Mouse (Mus musculus) lung, embryonic 15.5 days (tissue): Measurements from ENCODE around the gene Slc26a10. TPM values are rescaled to one million over a fixed set of nuclear protein-coding genes. Genes with fewer than 3 reads are reported as not detected.

Experiments
- ATAC-seq: fragments of 200-750 bp; cut with Nextera tagmentation; 2 replicates; pipeline ENCODE4 v1.8.0; 2017; ENCODE audit warnings: moderate number of reproducible peaks, borderline replicate concordance; ENCODE audit not compliant: low FRiP score, low TSS enrichment; ENCODE audit errors: extremely low read depth
- H3K27ac ChIP-seq: fragments of 300-500 bp; sonication (generic); 2 replicates; pipeline ENCODE4 v1.5.1; 2015; ENCODE audit warnings: moderate library complexity, mild to moderate bottlenecking, inconsistent platforms
- H3K27me3 ChIP-seq: fragments of 300-500 bp; sonication (generic); 2 replicates; pipeline ENCODE4 v1.6.1; 2015; ENCODE audit warnings: inconsistent platforms
- H3K36me3 ChIP-seq: fragments of 300-500 bp; sonication (generic); 2 replicates; pipeline ENCODE4 v1.6.1; 2015; ENCODE audit warnings: inconsistent platforms
- H3K4me1 ChIP-seq: fragments of 300-500 bp; sonication (generic); 2 replicates; pipeline ENCODE4 v1.6.1; 2015; ENCODE audit warnings: inconsistent platforms
- H3K4me2 ChIP-seq: fragments of 300-500 bp; sonication (generic); 2 replicates; pipeline ENCODE4 v1.6.1; 2015; ENCODE audit warnings: inconsistent platforms, mild to moderate bottlenecking, moderate library complexity
- H3K4me3 ChIP-seq: fragments of 300-500 bp; sonication (generic); 2 replicates; pipeline ENCODE4 v1.5.1; 2015; ENCODE audit warnings: mild to moderate bottlenecking, inconsistent platforms
- H3K9ac ChIP-seq: fragments of 300-500 bp; sonication (generic); 2 replicates; pipeline ENCODE4 v1.6.1; 2015; ENCODE audit warnings: inconsistent platforms
- H3K9me3 ChIP-seq: fragments of 300-500 bp; sonication (generic); 2 replicates; pipeline ENCODE4 v1.6.1; 2016; ENCODE audit warnings: inconsistent platforms
- WGBS: fragments of 180-500 bp; shearing (Covaris S2); methylation state at CpG from one replicate; pipeline ENCODE4 v1.1.7; 2015; 5-methylcytosine and 5-hydroxymethylcytosine counted together
- polyA plus RNA-seq: library from polyadenylated mRNA; unstranded; fragments of >200 nt; fragmentation: Nextera tagmentation; extraction: Ambion mirVana; gene quantifications from 2 replicates; pipeline ENCODE4 v1.2.1, GENCODE M21; 2015

Gene Slc26a10
- polyA plus RNA-seq, 1 experiment from 2014 or later: 0.93 TPM

DNA sequence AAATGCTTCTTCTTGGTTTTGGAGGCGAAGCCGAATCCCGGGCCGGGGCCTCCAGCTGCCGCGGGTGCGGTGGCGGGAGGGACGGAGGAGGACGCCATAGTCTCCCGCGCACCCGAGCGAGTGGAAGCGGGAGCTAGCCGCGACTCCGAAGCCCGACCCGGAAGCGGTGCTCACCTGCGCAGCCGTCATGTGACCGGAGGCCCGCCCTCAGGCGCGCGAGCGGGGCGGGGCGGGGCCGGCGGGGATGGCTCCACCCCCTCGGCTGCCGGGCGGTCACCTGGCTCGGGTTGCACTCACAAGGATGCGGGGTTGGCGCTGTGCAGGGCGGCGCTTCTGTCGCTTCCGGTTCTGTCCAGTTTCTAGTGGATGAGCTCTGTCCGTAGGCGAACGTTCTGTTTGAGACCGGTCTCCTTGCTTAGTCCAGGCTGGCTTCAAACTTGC, 31.0 kb upstream of the Slc26a10 start, which contains the start of gene Pip4k2c:
Gene Pip4k2c, minus strand, starts transcription at position 172 of the 441 bp plus-strand sequence.
- Histone ChIP-seq H3K9me3 (no peaks in the 10 kb centered on the region), H3K4me1 (peaks cover 6% of the 10 kb centered on the region), H3K27me3 (no peaks in the 10 kb centered on the region), H3K4me3 (peak within 1 kb of the TSS; percentile 84), H3K4me2 (peak within 1 kb of the TSS; percentile 87), H3K36me3 (peaks cover 18% of the 10 kb centered on the region; the same call in 1 of the 2 replicates), H3K9ac (peak within 1 kb of the TSS; percentile 74), H3K27ac (peak within 1 kb of the TSS; percentile 52)
- peak; percentile 98 for ATAC-seq
- under 1% methylated on average over 46 of the region's 47 CpGs for WGBS

DNA sequence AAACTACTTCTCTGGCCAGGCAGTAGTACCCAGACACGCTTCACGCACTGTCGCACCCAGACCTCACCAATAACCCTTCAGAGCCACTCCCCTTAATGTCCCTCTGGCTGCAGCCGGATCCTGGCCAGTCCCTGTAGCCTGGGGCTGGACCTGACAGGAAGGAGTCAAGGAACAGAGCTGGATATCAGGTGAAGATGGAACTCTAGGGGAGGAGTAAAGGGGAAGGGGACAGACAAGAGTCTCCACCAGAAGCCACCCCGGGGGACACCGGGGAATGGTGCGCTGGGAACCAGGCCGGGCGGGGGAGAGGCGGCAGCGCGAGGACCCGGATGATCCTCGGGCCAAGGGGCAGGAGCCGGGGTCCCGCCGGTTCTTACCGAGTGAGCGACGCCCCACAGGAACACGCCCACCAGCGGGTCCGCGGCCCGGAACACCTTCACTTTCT, 30.5 kb upstream of the Slc26a10 start:
- H3K27ac ChIP-seq: peak overlapping the region; percentile 52
- peaks cover 6% of the 10 kb centered on the region for H3K4me1 ChIP-seq
- H3K4me2 ChIP-seq: peak overlapping the region; percentile 87
- no peaks in the 10 kb centered on the region for H3K9me3 ChIP-seq
- peak overlapping the region; percentile 84 for H3K4me3 ChIP-seq
- H3K27me3 ChIP-seq: no peaks in the 10 kb centered on the region
- WGBS: under 1% methylated on average over 25 of the region's 25 CpGs
- H3K9ac ChIP-seq: peak overlapping the region; percentile 74
- ATAC-seq: peak; percentile 53
- H3K36me3 ChIP-seq: peaks cover 19% of the 10 kb centered on the region; the same call in 1 of the 2 replicates

DNA sequence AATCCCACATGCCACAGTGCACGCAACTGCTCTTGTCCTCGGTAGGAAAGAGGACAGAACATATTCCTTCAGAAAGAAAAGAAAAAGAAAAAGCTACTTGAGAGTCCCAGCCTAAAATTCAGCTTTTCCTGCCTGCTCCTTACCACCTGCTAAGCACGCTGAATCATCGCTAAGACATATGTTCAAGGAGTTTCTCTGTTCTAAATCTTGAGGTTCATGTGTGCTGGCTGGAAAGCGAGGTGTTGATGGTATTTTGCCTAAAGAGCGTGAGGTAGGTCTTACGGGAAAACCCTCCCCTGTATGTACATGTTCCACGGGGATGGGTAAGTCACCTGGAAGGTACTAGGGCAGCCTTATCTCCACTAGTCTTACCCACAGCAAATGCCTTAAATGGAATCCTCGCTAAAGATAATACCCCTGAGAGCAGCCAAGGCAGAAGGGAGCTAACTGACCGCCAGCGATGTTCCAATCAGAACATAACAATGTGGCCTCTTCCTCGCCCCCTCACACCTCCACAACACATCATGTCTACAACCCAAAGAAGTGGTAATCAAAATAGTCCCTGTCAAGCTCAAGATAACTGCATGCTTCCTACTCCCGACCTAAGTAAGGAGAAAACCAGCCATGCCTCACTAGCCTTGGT, 29.6 kb upstream of the Slc26a10 start:
- no peak overlapping the region for H3K27ac ChIP-seq
- H3K9ac ChIP-seq: no peak overlapping the region
- peaks cover 22% of the 10 kb centered on the region; the same call in 1 of the 2 replicates for H3K36me3 ChIP-seq
- H3K4me1 ChIP-seq: peaks cover 13% of the 10 kb centered on the region
- WGBS: 80% methylated on average over 13 of the region's 13 CpGs
- no peak for ATAC-seq
- no peaks in the 10 kb centered on the region for H3K27me3 ChIP-seq
- no peaks in the 10 kb centered on the region for H3K9me3 ChIP-seq
- peak overlapping the region; percentile 87 for H3K4me2 ChIP-seq
- H3K4me3 ChIP-seq: peak overlapping the region; percentile 84; the same call in 1 of the 2 replicates

DNA sequence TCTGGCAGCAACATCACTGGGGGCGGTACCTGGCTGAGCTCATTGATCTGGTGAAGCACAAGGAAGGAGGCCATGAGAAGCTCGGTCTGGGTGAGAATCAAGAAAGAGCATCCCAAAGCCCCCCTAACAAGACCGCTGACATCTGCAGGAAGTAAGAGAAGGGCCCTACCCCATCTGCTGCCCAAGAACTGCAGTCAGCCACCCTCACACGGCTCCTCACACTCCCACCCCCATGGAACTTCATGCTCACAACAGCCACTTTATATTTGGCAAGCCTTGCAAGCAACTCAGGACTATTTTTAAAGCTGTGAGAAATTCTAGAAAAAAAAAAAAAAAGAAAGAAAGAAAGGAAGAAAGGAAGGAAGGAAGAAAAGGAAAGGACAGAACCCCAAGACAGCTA, 28.5 kb upstream of the Slc26a10 start:
- Histone ChIP-seq H3K27ac (no peak overlapping the region), H3K27me3 (no peaks in the 10 kb centered on the region), H3K4me3 (no peak overlapping the region), H3K4me1 (peaks cover 17% of the 10 kb centered on the region), H3K36me3 (peaks cover 24% of the 10 kb centered on the region; the same call in 1 of the 2 replicates), H3K4me2 (no peak overlapping the region), H3K9me3 (no peaks in the 10 kb centered on the region), H3K9ac (no peak overlapping the region)
- WGBS: 75% methylated on average over 4 of the region's 4 CpGs
- ATAC-seq: no peak

DNA sequence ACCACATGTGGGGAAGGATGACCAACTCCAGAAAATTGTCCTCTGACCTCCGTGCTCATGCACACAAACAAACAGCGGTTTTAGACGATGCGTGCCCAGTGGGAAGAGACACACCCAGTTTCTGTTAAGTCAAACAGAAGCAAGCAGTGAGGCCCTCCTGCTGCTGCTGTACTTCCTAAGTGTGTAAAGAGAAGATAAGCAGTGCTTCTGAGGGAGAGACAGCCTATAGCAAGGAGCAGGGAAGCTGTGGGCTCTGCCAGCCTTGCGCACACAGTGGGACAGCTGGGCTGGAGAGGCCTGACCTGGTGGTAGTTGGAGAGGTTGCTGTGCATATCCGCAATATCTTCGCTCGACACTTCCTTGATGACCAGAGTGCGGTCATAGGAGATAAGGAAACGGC, 24.9 kb upstream of the Slc26a10 start:
- Histone ChIP-seq H3K4me1 (peaks cover 12% of the 10 kb centered on the region), H3K4me2 (no peak overlapping the region), H3K27me3 (no peaks in the 10 kb centered on the region), H3K27ac (no peak overlapping the region; the same call in 1 of the 2 replicates), H3K36me3 (peaks cover 40% of the 10 kb centered on the region), H3K9ac (no peak overlapping the region), H3K9me3 (no peaks in the 10 kb centered on the region), H3K4me3 (no peak overlapping the region)
- 72% methylated on average over 10 of the region's 10 CpGs for WGBS
- peak; percentile 55; the same call in 1 of the 2 replicates for ATAC-seq

- ATAC-seq: no peak
- Histone ChIP-seq H3K27ac (no peak overlapping the region), H3K9me3 (no peaks in the 10 kb centered on the region), H3K36me3 (peaks cover 42% of the 10 kb centered on the region), H3K27me3 (no peaks in the 10 kb centered on the region), H3K4me3 (no peak overlapping the region), H3K4me1 (peaks cover 11% of the 10 kb centered on the region), H3K9ac (no peak overlapping the region), H3K4me2 (no peak overlapping the region)
- WGBS: 59% methylated on average over 5 of the region's 5 CpGs
These were observed 24.1 kb upstream of the Slc26a10 start for GRCm38 (mm10) chr10:127204589-127204988.

DNA sequence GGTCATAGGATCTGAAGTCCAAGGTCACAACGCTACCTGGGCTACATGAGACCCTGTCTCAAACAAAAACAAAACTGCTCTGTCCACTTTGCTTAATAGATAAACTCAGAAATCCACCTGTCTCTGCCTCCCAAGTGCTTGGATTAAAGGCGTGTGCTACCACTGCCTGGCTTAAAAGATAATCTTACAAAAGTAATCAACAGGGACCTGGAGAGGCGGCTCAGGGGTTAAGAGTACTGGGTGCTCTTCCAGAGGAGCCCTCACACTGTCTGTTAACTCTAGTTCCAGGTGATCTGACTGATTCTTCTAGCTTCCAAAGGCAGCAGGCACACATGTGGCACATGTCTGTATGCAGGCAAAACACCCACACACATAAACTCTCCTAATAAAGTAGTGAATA, 22.7 kb upstream of the Slc26a10 start:
- Histone ChIP-seq H3K27ac (no peak overlapping the region), H3K4me1 (peaks cover 16% of the 10 kb centered on the region), H3K4me3 (no peak overlapping the region), H3K9me3 (no peaks in the 10 kb centered on the region), H3K36me3 (peaks cover 41% of the 10 kb centered on the region), H3K27me3 (no peaks in the 10 kb centered on the region), H3K9ac (no peak overlapping the region), H3K4me2 (no peak overlapping the region)
- 89% methylated on average over 3 of the region's 3 CpGs for WGBS
- ATAC-seq: no peak

DNA sequence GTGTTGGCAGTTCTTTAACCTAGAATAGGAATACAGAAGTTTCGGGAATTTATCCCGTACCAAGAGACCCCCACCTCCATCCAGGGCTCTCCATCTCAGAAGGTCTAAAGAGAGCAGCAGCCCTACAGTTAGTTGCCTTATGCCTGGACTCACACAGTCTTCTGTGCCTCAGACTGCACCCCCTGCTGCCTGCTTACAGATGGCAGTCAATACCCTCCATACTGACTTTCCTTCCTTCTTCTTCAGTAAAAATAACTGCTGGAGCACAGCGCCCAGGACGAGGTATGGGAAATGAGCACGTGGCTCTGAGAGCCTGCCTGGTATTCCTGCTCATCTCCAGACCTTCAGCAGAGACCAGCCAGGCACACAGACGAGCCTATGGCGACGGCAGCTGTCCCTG, 19.8 kb upstream of the Slc26a10 start:
- no peak overlapping the region for H3K4me2 ChIP-seq
- H3K9ac ChIP-seq: no peak overlapping the region
- 69% methylated on average over 8 of the region's 8 CpGs for WGBS
- peaks cover 33% of the 10 kb centered on the region for H3K36me3 ChIP-seq
- no peak overlapping the region for H3K27ac ChIP-seq
- no peaks in the 10 kb centered on the region for H3K27me3 ChIP-seq
- peaks cover 18% of the 10 kb centered on the region for H3K4me1 ChIP-seq
- no peaks in the 10 kb centered on the region for H3K9me3 ChIP-seq
- H3K4me3 ChIP-seq: no peak overlapping the region
- ATAC-seq: no peak

DNA sequence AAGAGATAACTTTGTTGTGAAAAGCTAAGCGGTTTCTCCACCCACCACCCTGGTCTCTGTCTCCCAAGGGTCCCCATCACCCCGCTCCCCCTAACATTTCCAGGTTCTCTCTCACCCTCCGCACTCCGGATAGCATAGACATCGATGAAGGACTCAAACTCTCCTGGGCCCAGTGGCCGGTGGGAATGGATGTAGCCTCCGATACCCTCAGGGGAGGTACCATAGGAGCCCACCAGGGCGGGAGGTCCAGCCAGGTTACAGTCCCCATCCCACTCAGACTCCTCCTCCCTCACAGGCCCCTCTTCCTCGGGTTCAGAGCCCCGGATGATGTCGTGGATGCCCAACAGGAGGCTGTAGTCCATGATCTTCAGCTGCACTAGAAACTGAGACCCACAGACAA, 19.0 kb upstream of the Slc26a10 start:
- Histone ChIP-seq H3K4me1 (peaks cover 19% of the 10 kb centered on the region), H3K36me3 (peaks cover 31% of the 10 kb centered on the region), H3K4me3 (no peak overlapping the region), H3K9me3 (no peaks in the 10 kb centered on the region), H3K27ac (no peak overlapping the region), H3K4me2 (no peak overlapping the region), H3K9ac (no peak overlapping the region), H3K27me3 (no peaks in the 10 kb centered on the region)
- WGBS: 83% methylated on average over 11 of the region's 11 CpGs
- no peak for ATAC-seq

- Histone ChIP-seq H3K27ac (no peak overlapping the region), H3K9ac (no peak overlapping the region), H3K4me1 (peaks cover 23% of the 10 kb centered on the region), H3K4me3 (no peak overlapping the region), H3K4me2 (no peak overlapping the region), H3K27me3 (no peaks in the 10 kb centered on the region), H3K9me3 (no peaks in the 10 kb centered on the region), H3K36me3 (peaks cover 30% of the 10 kb centered on the region)
- ATAC-seq: no peak
- 67% methylated on average over 5 of the region's 5 CpGs for WGBS
These were observed 18.6 kb upstream of the Slc26a10 start for GRCm38 (mm10) chr10:127199068-127199467.

DNA sequence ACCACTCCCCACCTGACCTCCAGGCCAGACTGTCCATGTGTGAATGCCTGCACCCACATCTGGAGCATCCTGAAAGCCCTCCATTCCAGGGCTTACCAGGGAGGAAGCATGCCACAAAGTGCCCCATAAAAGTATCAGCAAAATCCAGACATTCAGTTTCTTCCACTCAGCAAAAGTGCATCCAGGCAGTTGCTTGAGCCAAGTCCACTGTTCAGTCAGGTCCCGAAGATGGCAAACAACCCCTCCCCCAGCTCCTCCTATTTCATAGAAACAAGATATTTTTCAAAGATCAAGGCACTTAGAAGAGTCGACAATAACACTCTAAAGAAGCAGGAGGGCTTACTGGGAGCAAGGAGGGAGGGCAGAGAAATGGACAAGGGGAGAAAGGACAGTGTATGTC, 18.0 kb upstream of the Slc26a10 start:
- H3K36me3 ChIP-seq: peaks cover 28% of the 10 kb centered on the region
- 38% methylated on average over 2 of the region's 2 CpGs for WGBS
- H3K27me3 ChIP-seq: no peaks in the 10 kb centered on the region
- peaks cover 23% of the 10 kb centered on the region for H3K4me1 ChIP-seq
- no peak overlapping the region for H3K27ac ChIP-seq
- no peak overlapping the region for H3K4me2 ChIP-seq
- no peak overlapping the region for H3K4me3 ChIP-seq
- no peak overlapping the region for H3K9ac ChIP-seq
- no peak for ATAC-seq
- no peaks in the 10 kb centered on the region for H3K9me3 ChIP-seq

GRCm38 (mm10) chr10:127197505-127198110, 17.2 kb upstream of the Slc26a10 start:
- Histone ChIP-seq H3K9ac (no peak overlapping the region), H3K27ac (no peak overlapping the region), H3K4me1 (peaks cover 23% of the 10 kb centered on the region), H3K27me3 (no peaks in the 10 kb centered on the region), H3K36me3 (peaks cover 19% of the 10 kb centered on the region), H3K4me2 (no peak overlapping the region), H3K9me3 (no peaks in the 10 kb centered on the region), H3K4me3 (no peak overlapping the region)
- no peak for ATAC-seq
- WGBS: 82% methylated on average over 11 of the region's 11 CpGs
